Mouse (Mus musculus) MEL (cell line): Measurements from ENCODE around the gene Kcne4.

ENCODE experiments used
- CTCF ChIP-seq, 3 experiments: IDR thresholded peaks in 2 of 3; conservative IDR thresholded peaks in 1 of 3; 2 replicates each; pipeline ENCODE4 v1.5.1; 2011 to 2012; ENCODE audit warnings: low read length in 3 of 3, low read depth in 2 of 3, mild to moderate bottlenecking in 2 of 3, improper control_type of control experiment in 1 of 3, inconsistent platforms in 1 of 3, mixed read lengths in 1 of 3, moderate library complexity in 1 of 3; ENCODE audit not compliant: control insufficient read depth in 1 of 3, insufficient read depth in 1 of 3, poor library complexity in 1 of 3, severe bottlenecking in 1 of 3
- EP300 ChIP-seq, 2 experiments: IDR thresholded peaks; 2 replicates each; pipeline ENCODE4 v1.6.1; 2011; ENCODE audit warnings: improper control_type of control experiment in 2 of 2, low read length in 2 of 2, low read depth in 1 of 2, mild to moderate bottlenecking in 1 of 2
- JUND ChIP-seq: IDR thresholded peaks from 2 replicates; pipeline ENCODE4 v1.6.1; 2011; ENCODE audit warnings: low read depth, mild to moderate bottlenecking, improper control_type of control experiment, low read length
- KAT2A ChIP-seq: conservative IDR thresholded peaks from 2 replicates; pipeline ENCODE4 v1.6.1; 2012; ENCODE audit warnings: low read depth, low read length, improper control_type of control experiment, inconsistent platforms
- MAFK ChIP-seq: IDR thresholded peaks from 2 replicates; pipeline ENCODE4 v1.6.1; 2011; ENCODE audit warnings: low read depth, mild to moderate bottlenecking, low read length, improper control_type of control experiment, borderline replicate concordance
- MAX ChIP-seq: IDR thresholded peaks from 2 replicates; pipeline ENCODE4 v1.6.1; 2011; ENCODE audit warnings: low read length, improper control_type of control experiment
- MXI1 ChIP-seq: IDR thresholded peaks from 2 replicates; pipeline ENCODE4 v1.6.1; 2011; ENCODE audit warnings: mild to moderate bottlenecking, low read depth, low read length, improper control_type of control experiment
- POLR2A ChIP-seq, 2 experiments: IDR thresholded peaks; 2 replicates each; pipeline ENCODE4 v1.6.1; 2011 to 2012; ENCODE audit warnings: low read length in 2 of 2, mild to moderate bottlenecking in 2 of 2, control low read depth in 1 of 2, improper control_type of control experiment in 1 of 2, low read depth in 1 of 2, moderate library complexity in 1 of 2; ENCODE audit not compliant: control insufficient read depth in 1 of 2, insufficient read depth in 1 of 2, poor library complexity in 1 of 2
- SMC3 ChIP-seq: IDR thresholded peaks from 2 replicates; pipeline ENCODE4 v1.6.1; 2011; ENCODE audit warnings: low read depth, low read length, improper control_type of control experiment
- TAL1 ChIP-seq: IDR thresholded peaks from 2 replicates; pipeline ENCODE4 v1.6.1; 2012; ENCODE audit warnings: mild to moderate bottlenecking, inconsistent platforms, low read length, moderate library complexity, mixed read lengths

- no peak for TF ChIP-seq MAX
- no peak for TF ChIP-seq JUND
- TF ChIP-seq TAL1: no peak
- TF ChIP-seq CTCF (IDR thresholded peaks at IDR 0.05 in 2 of 3, conservative IDR thresholded peaks at IDR 0.05 in 1 of 3; ENCODE audit: control insufficient read depth in 1 of 3, insufficient read depth in 1 of 3, low read depth in 2 of 3, low read length in 3 of 3, poor library complexity in 1 of 3, severe bottlenecking in 1 of 3): no peak
- no peak for TF ChIP-seq MXI1
- no peak for TF ChIP-seq SMC3
- no peak for TF ChIP-seq POLR2A (IDR thresholded peaks at IDR 0.05; ENCODE audit: control insufficient read depth in 1 of 2, insufficient read depth in 1 of 2, low read depth in 1 of 2, low read length in 2 of 2, poor library complexity in 1 of 2)
- no peak for TF ChIP-seq EP300 (IDR thresholded peaks at IDR 0.05; ENCODE audit: low read depth in 1 of 2, low read length in 2 of 2)
- TF ChIP-seq KAT2A: no peak
- TF ChIP-seq MAFK: no peak
Measured at GRCm38 (mm10) chr1:78807428-78807827, 9.1 kb upstream of the Kcne4 start.
